Mouse (Mus musculus) kidney, adult 2 months (tissue): ENCODE measurements at regions not wholly inside any gene's neighbourhood (a gene's known extent, or its start where the extent isn't known, plus 50 kb on each side); places are given as distances from the start of the nearest gene placed in this dataset.

ENCODE experiments used
- CTCF ChIP-seq: fragments of 200-500 bp; conservative IDR thresholded peaks from 2 replicates; pipeline ENCODE4 v1.5.1; 2011; ENCODE audit warnings: low read depth, mild to moderate bottlenecking, control low read depth, low read length, moderate library complexity, mixed read lengths; ENCODE audit not compliant: insufficient read depth, insufficient read length
- POLR2A ChIP-seq: fragments of 200-500 bp; IDR thresholded peaks from one replicate; pipeline ENCODE4 v1.6.1; 2011; ENCODE audit warnings: low read depth, low read length, control low read depth

DNA sequence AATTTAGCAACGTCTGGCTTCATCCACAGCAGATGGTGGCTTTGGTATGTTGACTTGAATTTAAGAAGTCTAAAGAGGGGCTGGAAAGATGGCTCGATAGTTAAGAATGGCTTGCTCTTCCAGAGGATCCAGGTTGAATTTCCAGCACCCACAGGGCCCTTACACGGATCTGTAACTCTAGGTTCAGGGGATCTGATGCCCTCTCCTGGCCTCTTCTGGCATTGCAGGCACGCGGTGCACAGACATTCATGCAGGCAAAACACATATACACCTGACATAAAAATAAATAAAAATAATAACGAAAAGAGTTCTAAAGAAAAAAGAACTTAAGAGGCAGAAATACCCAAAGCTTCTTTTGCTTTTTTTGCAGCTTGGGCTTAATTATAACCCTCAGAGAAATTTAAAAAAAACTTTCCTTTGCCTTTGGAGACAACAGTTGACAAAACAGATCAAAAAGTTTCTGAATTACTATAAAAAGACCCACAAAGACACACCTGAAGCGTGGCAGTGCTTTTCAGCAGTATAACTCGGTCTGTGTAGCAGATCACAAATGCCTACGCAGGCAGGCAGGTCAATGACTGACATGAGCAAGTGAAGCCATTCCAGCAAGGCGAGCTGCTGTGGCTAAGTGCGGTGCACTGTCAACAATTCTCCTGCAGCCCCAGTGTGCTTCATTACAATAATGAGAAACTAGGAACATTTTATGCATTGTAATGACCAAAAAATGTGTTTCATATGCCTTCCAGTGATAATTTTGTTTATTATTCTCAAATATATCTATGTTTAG is 85.5 kb upstream of the Pgrmc2 start:
- no peak for TF ChIP-seq POLR2A
- peak; percentile 43 for TF ChIP-seq CTCF
